Mouse (Mus musculus): ENCODE results near the gene Rapgef5.

Rapgef5 gene

DNA sequence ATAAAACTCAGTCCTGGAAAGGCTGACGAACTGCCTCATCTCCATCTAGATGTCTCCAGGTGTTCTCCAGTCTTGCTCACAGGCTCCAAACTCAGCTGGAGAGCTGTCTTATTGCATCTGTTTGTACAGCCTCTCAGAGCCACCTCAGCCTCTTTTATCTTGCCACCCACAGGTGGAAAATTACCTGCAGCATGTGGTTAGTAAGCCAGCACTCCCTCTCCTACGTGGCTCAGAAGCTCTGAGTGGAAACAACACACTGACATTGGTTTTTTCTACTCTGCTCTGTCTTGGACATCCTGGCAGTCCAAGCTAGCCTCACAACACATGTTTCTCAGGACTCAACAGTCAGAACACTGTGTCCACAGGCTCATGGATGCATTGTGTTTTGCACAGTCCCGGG is 162.6 kb downstream of the Rapgef5 start:
- no peak for DNase-seq

DNA sequence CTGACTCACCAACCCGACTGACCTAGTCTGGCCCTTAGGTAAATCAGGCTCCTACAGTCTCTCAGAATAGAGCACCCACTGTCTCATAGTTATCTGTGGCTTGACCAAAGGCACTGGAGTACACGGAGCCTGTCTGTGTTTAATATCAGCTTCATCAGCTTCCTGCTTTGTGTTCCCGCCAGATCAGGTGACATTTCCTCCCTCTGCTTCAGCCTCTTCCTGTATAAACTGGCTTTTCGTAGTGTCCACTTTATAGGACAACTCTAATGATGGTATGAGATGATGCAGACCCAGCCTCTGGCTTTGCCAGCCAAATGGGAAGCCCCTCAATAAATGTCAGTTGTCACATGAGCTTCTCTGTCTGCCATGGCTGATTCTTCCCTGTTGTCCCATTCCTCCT is 163.5 kb downstream of the Rapgef5 start:
- no peak for DNase-seq

- DNase-seq = no peak
Measured at GRCm38 (mm10) chr12:117681273-117681672, 165.0 kb downstream of the Rapgef5 start.

DNA sequence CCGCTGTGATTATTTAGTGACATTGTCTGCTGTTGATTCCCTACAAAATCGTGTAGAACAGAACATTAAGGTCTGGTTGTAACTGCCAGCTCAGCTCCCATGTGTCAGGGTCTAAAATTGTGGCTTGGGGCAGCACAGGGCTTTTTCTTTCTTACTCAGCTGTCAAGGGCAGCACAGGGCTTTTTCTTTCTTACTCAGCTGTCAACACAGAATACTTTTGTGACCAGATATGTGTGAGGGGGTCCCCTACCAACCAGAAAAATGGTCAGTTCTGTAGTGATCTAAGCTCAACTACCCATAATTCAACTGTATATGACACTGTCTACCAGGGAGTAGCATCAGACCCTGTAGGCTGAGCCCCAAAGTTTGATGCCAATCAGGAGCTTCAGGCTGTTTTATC is 167.1 kb downstream of the Rapgef5 start:
- no peak for DNase-seq

- DNase-seq = no peak
Measured at GRCm38 (mm10) chr12:117683984-117684383, 167.7 kb downstream of the Rapgef5 start.

DNA sequence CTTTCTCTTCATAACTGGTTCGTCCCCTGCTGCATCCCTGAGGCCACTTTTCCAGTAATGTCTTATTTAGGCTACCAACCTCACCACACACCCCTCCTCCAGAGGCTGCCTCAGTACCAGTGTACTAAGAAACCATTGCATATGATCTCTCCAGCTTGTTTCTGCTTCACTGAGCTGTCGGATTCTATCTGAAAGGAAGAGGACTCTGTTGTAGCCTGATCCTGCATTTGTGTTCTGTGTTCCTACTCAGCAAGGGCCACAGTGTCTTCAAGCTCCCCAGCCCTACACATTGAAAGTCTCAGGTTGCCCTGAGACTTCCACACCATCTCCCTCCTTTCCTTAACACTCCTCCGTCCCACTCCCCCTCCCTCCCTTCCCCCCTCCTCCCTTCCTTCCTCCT is 168.5 kb downstream of the Rapgef5 start:
- DNase-seq = no peak

DNA sequence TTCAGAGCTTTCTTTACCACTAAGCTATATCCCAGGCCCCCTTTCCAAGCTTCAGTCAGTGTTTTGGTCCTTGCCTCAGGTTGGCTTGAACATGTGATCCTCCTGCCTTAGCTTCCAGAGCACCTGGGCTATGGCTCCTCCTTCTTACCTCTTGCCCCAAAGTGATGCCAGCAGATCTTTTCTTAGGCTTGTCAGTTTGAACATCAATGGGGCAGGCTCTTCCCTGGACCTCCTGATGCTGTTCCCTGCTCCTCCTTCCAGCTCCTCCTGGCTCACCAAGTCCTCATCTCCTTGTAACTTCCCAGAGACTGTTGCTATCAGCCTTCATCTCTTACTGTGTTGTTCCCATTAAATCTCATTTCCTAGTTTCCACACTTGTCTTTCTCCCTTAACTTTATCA is 169.1 kb downstream of the Rapgef5 start:
- DNase-seq = no peak

DNA sequence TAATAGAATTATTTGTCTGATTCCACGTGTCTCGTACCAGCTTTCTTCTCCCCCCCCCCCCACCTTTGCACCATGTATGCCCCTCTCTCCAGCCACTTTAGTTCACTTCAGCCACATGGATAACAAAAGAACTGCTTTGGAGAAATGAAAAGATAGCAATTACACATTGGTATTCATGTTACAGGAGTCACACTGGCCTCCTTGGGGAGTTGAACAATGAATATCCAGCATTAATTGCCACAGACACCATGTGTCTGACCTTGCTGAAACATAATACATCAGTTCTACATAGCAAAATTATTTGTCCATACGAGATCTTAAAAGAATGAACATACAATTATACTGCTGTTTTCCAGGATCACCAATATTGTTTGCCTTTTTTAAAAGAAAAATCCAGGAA is 170.5 kb downstream of the Rapgef5 start:
- no peak for DNase-seq

DNA sequence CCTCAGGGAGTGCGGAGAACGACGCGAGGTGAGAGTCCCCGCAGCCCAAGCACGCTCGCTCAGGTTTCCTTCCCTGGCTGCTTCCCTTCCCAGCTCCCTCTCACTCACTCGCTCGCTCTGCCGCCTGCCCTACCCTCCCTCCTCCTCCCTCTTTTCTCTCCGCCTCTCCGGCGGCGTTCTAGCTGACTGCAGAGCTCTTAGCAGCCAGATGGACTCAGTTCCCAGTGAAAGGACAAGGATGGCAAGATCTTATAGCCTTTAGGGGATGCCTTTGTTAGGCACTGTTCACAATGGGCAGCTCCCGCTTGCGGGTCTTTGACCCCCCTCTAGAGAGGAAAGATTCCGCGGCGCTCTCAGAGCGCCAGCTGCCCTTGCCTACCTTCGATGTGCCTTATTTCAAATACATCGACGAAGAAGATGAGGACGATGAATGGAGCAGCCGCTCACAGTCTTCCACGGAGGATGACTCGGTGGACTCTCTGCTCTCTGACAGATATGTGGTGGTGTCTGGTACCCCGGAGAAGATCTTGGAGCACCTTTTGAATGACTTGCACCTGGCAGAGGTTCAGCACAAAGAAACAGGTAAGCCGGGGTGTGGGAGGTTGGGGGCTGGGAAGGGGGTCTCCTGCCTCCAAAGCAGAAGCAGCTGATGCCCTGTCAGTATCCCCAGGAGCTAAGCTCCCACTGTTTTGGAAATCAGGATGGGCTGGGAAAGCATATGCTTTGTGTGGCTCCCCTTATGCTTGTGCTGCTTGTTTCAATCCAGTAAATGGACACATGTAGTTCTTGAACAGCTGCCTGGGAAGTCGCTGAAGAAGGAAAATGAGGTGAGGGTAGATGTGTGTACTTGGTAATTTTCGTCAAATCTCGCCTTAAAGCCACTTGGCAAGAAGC is 172.6 kb downstream of the Rapgef5 start:
- peak; percentile 50 to 57 for DNase-seq

GRCm38 (mm10) chr12:117691336-117691735 is 175.1 kb downstream of the Rapgef5 start:
- DNase-seq = no peak

DNA sequence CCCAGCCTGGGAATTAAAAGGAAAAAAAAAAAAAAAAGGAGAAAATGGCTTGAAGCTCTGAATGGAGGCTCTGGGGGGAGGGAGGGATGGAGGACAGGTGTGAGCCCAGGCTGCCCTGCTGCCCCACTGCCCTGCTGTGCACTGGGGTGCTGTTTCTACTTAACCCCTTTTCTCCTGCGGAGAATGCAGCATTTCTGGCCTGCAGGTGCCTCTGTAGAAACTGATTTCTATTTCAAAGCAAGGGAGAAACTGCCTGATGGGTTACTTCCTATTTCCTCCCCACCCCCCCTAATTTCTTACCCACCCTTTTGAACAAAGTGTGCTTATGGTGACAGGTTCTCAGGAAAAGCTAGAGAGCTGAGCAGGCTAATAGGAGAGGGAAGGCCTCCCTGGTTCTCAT is 176.5 kb downstream of the Rapgef5 start:
- DNase-seq = no peak

DNA sequence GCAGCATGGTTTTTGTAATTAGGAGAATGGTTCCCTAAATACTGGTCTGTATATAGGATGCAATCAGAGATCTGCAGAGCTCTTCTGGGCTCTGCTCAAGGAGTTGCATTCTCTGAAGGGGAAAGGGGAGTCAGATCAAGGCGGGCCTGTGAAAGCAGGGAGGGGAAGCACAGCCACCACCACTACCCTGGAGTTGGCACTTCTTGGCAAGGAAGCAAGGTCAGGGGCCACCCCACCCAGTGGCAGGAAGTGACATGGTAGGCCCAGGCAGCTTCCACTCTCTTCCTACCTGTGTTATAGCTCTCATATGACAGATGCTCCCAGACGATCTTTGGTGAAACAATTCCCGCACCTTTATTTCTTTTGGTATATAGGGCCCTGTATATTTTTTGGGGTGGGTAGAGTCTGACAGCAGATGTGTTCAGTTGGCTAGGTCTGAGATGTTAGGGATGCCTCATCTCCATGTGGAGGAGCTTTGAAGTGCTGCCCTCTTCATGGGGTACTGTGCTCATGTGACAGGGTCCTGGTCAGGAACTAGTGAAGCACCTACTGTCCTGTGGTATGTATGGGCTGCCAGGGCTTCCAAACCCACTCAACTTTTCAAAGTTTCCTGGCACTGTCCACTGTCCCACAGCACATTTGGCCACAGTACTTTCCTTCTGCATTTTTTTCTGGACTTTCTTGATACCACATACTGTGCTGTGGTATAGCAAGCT is 183.8 kb downstream of the Rapgef5 start:
- DNase-seq = no peak

DNA sequence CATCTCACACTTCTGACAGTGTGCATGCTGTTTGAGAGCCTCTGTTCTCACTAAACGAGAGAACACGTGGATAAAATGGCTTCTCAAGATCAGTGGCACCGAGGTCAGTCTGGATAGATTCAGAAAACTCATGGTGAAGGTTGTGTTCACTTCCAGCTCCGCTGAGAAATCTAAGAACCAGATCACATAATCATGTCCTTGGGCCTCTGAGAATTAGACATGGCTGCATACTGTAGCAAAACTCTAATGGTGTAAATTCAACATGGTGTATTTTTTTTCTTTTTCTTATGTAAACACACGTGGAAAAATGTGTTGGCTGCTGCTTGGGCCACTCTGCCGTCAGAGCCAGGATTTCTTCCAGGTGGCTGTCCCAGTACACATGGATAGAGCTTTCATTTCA is 184.6 kb downstream of the Rapgef5 start:
- no peak for DNase-seq

DNA sequence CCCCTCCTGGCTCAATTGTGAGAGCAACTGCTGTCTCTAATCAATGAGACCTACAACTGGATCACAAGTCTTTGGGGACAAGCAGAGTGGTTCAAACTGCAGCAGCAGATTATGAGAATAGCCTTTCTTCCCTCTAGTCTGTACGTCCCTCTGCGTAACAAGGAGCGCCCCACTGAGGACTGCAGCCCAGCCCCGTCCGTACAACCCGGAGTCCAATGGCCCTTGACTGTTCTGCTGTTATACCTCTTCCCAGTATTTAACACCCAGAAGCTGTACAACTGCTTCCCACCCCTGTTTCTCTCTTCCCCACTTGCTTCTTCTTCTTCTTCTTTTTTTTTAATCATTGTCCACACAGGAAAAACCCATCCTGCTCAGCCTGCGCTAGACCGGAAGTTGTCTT is 186.0 kb downstream of the Rapgef5 start:
- DNase-seq = no peak

DNA sequence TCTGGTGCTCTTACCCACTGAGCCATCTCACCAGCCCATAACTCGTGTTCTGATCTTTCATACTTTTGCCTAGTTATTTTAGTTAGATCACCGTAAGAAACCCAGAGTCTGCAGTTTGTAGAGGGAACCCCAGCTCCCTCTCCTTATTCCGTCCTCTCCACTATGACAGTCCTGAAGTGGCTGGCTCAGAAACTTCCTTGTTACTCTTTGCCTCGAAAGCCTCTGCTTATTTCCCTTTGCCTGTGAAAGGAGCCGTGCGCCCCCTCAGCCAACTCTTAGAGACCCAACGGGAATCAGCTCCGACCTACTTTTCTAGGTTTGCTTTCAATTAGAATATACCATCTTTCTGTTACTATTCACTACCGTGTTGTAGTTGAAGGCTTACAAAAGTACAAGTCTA is 186.6 kb downstream of the Rapgef5 start:
- no peak for DNase-seq

GRCm38 (mm10) chr12:117703413-117703812 is 187.1 kb downstream of the Rapgef5 start:
- no peak for DNase-seq

GRCm38 (mm10) chr12:117705308-117705707 is 189.0 kb downstream of the Rapgef5 start:
- no peak for DNase-seq

DNA sequence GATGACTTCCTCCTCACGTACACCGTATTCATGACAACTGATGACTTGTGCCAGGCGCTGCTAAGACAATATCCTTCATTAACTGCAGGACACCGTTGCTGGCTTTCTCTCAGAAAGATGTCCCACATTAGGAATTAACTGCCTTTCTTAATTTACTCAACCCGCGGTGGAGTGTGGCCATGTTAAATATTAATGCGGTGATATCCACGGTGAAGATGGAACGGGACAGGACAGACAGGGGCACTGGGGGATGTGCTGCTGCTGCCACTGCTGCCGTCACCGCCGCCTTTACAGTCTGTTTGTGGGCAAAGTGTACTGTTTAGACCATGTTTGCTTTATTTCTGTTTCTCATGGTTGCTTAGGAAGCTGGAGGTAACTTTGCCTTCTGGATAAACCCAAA is 193.0 kb downstream of the Rapgef5 start:
- DNase-seq = no peak

GRCm38 (mm10) chr12:117712474-117712873 is 196.2 kb downstream of the Rapgef5 start:
- no peak for DNase-seq

DNA sequence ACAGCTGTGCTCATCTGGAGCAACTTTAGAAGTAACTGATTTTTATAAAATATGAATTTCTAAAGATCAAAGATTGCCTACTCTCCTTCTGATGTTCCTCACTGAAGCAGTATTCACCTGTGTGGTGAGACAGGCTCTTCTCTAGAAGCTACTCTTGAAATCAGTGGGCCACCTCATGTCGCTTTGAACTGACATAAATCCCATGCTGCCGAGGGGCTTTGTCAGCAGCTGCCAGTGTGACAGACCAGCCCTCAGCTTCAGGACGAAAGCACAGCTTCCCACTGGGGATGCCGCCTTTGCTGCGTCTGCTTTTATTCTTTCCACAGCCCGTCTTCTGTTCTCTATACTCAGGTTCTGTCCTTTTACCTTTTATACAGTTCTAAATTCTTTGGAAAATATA is 197.3 kb downstream of the Rapgef5 start:
- no peak for DNase-seq

DNA sequence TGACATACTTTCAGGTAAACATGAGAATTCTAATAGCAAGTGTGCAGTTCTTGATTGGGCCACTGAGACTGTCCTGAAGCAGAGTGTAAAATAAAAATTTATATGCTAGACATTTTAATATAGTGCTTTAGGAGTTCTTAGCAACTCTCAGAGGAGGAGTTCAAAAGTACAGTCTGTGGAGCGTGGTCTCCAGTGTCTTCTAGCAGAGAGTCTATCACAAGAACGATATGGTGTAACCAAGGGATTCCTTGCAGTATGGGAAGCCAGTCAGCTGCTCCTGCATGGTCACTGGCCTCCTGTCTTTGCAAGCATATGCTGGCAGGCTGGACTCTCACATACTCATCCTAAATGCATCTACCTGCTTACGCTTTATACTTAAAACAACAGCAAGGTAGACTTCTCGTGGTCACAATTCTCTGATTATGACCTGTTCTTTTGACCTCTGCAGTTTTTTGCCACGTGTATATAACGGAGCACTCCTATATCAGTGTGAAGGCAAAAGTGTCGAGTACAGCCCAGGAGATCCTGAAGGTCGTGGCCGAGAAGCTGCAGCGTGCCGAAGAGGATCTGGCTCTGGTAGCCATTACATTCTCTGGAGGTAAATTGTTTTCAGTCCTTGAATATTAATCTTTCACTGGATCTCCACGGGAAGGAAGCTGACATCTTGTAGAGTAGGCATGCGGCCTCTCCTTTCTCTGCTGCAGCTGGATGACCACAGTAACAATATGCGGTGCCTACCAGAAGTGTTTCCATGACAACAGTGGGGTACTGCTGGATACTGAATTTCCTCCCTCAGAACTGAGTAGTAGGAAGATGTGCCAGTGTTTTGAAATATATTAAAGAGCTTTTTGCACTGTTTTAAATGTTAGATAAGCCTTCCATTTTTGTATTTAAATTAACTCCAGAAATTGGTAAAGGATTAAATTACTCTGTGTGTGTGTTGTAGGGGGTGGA is 204.8 kb downstream of the Rapgef5 start:
- no peak for DNase-seq

DNA sequence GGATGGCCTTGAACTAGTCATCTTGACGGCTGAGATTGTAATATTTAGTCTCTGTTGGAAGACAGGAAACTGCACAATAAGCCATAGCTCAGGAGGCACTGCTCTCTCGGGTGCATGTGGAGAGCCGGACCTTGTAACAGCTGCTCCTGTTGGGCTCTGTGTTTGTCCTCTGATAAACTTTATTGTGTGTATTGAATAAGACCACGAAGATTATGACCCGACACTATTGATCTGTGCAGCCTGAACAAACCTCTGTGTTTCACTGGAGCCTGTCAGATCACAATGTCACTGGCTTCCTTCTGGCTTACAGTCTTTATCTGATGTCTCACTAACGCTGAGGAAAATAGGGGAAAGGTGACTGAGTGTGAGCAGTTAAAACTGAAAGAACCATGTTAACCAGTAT is 205.5 kb downstream of the Rapgef5 start:
- DNase-seq = no peak

DNA sequence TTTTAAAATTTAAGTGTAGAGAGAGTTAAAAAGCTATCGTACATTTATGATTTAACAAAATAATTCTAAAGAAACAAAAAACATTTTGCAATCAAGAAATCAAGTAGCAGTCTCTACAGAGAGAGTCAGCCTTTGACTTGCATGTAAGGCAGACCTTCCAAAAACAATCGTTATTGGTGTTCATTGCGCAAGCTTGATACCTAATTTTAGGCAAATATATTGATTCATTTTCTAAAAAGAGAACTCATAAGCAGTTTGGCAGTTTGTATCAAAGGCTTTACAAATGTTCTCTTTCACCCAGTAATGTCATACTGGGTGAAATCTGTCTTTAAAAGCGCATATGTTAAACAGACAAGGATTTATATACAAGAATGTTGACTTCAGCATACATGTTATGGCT is 208.7 kb downstream of the Rapgef5 start:
- no peak for DNase-seq

Measured in cerebellum, adult 18-20 months (tissue).